Mouse (Mus musculus): Measurements from ENCODE around the gene Hdac5. TPM values are rescaled to one million over a fixed set of nuclear protein-coding genes. Genes with fewer than 3 reads are reported as not detected.

Gene Hdac5
- polyA plus RNA-seq, 1 experiment from 2014 or later, result 76.7 TPM

GRCm38 (mm10) chr11:102211936-102212341 lies 18.0 kb downstream of the Hdac5 start:
- Histone ChIP-seq H3K4me1 (replicated peaks) (peaks cover 97% of the 10 kb centered on the region), H3K4me2 (peak overlapping the region; percentile 42), H3K27ac (peak overlapping the region; percentile 76), H3K9me3 (replicated peaks) (no peaks in the 10 kb centered on the region), H3K36me3 (no peaks in the 10 kb centered on the region), H3K9ac (no peak overlapping the region), H3K27me3 (no peaks in the 10 kb centered on the region), H3K4me3 (no peak overlapping the region)
- 39% methylated on average over 18 of the region's 18 CpGs for WGBS
- no peak for ATAC-seq (replicated peaks; ENCODE audit: insufficient number of reproducible peaks, insufficient read depth, low FRiP score, low read depth)

DNA sequence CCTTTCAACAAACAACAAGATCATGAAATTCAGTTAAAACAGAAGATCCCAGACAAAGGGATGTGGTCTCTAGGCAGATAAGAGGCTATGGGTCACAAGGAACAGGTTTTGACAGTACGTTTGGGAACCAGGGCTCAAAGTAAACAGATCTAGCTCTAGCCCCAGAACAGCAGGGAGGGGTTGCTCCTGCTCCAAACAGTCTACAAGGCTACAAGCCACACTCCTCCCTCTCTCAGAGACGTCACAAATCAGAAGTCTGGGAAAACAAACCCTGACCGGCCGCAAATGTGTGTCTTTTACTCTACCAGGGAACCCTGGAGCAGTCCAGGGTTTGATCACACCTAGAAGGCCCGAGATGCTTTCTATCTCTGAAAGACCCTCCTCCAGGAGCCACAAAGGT lies 19.0 kb downstream of the Hdac5 start:
- H3K4me1 ChIP-seq (replicated peaks), result peaks cover 97% of the 10 kb centered on the region
- WGBS, result 59% methylated on average over 5 of the region's 5 CpGs

DNA sequence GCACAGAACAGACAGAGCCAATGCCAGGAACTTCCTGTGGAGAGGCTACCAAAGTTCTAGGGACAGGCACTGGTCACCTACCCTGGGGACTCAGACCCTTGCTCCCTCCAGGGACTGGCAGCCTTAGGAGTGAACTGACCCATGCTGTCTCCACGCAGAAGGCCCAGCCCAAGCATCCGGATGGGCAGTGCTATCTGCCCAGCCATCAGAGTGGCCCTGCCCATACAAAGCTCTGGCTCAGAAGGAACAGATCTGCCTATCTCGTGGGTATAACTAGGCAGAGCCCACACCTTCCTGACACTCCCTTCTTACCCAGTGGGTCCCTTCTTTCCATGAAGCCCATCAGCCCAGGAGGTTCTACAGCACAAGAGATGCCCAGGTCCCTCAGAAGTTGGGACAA lies 19.8 kb downstream of the Hdac5 start:
- no peak overlapping the region for H3K27ac ChIP-seq
- H3K9ac ChIP-seq, result no peak overlapping the region
- H3K4me2 ChIP-seq, result no peak overlapping the region
- H3K9me3 ChIP-seq (replicated peaks), result no peaks in the 10 kb centered on the region
- peaks cover 93% of the 10 kb centered on the region for H3K4me1 ChIP-seq (replicated peaks)
- ATAC-seq (replicated peaks; ENCODE audit: insufficient number of reproducible peaks, insufficient read depth, low FRiP score, low read depth), result no peak
- no peak overlapping the region for H3K4me3 ChIP-seq
- 56% methylated on average over 3 of the region's 3 CpGs for WGBS
- H3K27me3 ChIP-seq, result no peaks in the 10 kb centered on the region
- peaks cover 13% of the 10 kb centered on the region for H3K36me3 ChIP-seq

More for the DNA sequence above, 19.0 kb downstream of the Hdac5 start:
- no peaks in the 10 kb centered on the region for H3K9me3 ChIP-seq (replicated peaks)
- peaks cover 7% of the 10 kb centered on the region for H3K36me3 ChIP-seq
- no peak overlapping the region; the same call in 1 of the 2 replicates for H3K9ac ChIP-seq
- peak overlapping the region; percentile 76 for H3K27ac ChIP-seq
- H3K4me2 ChIP-seq, result no peak overlapping the region
- no peak overlapping the region for H3K4me3 ChIP-seq
- no peaks in the 10 kb centered on the region for H3K27me3 ChIP-seq
- no peak for ATAC-seq (replicated peaks; ENCODE audit: insufficient number of reproducible peaks, insufficient read depth, low FRiP score, low read depth)

- Histone ChIP-seq H3K36me3 (peaks cover 13% of the 10 kb centered on the region), H3K4me1 (replicated peaks) (peaks cover 93% of the 10 kb centered on the region), H3K4me2 (no peak overlapping the region), H3K4me3 (no peak overlapping the region), H3K27ac (peak overlapping the region; percentile 79; the same call in 1 of the 2 replicates), H3K27me3 (no peaks in the 10 kb centered on the region), H3K9ac (no peak overlapping the region), H3K9me3 (replicated peaks) (no peaks in the 10 kb centered on the region)
- WGBS, result 38% methylated on average over 2 of the region's 2 CpGs
- no peak for ATAC-seq (replicated peaks; ENCODE audit: insufficient number of reproducible peaks, insufficient read depth, low FRiP score, low read depth)
These were observed 20.2 kb downstream of the Hdac5 start for GRCm38 (mm10) chr11:102209742-102210141.

- no peak for ATAC-seq (replicated peaks; ENCODE audit: insufficient number of reproducible peaks, insufficient read depth, low FRiP score, low read depth)
- H3K4me2 ChIP-seq, result no peak overlapping the region
- WGBS, result 30% methylated on average over 3 of the region's 4 CpGs
- peaks cover 21% of the 10 kb centered on the region for H3K36me3 ChIP-seq
- no peaks in the 10 kb centered on the region for H3K27me3 ChIP-seq
- H3K4me1 ChIP-seq (replicated peaks), result peaks cover 93% of the 10 kb centered on the region
- H3K9ac ChIP-seq, result no peak overlapping the region
- no peaks in the 10 kb centered on the region for H3K9me3 ChIP-seq (replicated peaks)
- H3K4me3 ChIP-seq, result no peak overlapping the region
- H3K27ac ChIP-seq, result peak overlapping the region; percentile 79
These were observed 21.1 kb downstream of the Hdac5 start for GRCm38 (mm10) chr11:102208846-102209245.

GRCm38 (mm10) chr11:102207825-102208777 lies 21.9 kb downstream of the Hdac5 start:
- ATAC-seq (replicated peaks; ENCODE audit: insufficient number of reproducible peaks, insufficient read depth, low FRiP score, low read depth), result 0 out of 2 replicates have a peak, but pooled peaks have one; percentile 16
- H3K9ac ChIP-seq, result peak overlapping the region; percentile 26; the same call in 1 of the 2 replicates
- no peaks in the 10 kb centered on the region for H3K9me3 ChIP-seq (replicated peaks)
- peak overlapping the region; percentile 79 for H3K27ac ChIP-seq
- peaks cover 89% of the 10 kb centered on the region for H3K4me1 ChIP-seq (replicated peaks)
- H3K4me3 ChIP-seq, result no peak overlapping the region
- peaks cover 28% of the 10 kb centered on the region for H3K36me3 ChIP-seq
- H3K4me2 ChIP-seq, result peak overlapping the region; percentile 42
- WGBS, result 37% methylated on average over 11 of the region's 11 CpGs
- H3K27me3 ChIP-seq, result no peaks in the 10 kb centered on the region

DNA sequence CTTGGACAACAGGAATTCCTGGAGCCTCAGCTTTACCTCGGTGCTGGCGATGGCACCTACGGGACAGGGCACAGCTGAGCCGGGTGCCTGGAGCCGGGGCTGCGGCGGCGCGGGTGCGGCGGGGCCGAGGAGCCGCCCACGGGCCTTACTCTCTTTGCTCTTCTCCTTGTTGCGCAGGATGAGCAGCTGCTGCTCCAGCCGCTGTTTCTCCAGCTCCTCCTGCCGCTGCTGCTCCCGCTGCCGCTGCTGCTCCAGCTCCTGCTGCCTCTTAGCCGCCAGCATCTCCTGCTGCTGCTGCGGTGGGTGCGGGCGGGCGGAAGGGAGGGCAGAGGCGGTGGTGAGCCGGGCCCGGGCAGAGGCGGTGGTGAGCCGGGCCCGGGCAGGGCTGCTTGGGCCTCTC lies 23.5 kb downstream of the Hdac5 start:
- Histone ChIP-seq H3K27ac (no peak overlapping the region), H3K27me3 (no peaks in the 10 kb centered on the region), H3K9ac (0 out of 2 replicates have a peak overlapping the region, but pooled peaks have one; percentile 19), H3K4me2 (no peak overlapping the region), H3K9me3 (replicated peaks) (no peaks in the 10 kb centered on the region), H3K4me1 (replicated peaks) (peaks cover 74% of the 10 kb centered on the region), H3K4me3 (no peak overlapping the region), H3K36me3 (peaks cover 43% of the 10 kb centered on the region)
- WGBS, result 73% methylated on average over 30 of the region's 30 CpGs
- no peak for ATAC-seq (replicated peaks; ENCODE audit: insufficient number of reproducible peaks, insufficient read depth, low FRiP score, low read depth)

DNA sequence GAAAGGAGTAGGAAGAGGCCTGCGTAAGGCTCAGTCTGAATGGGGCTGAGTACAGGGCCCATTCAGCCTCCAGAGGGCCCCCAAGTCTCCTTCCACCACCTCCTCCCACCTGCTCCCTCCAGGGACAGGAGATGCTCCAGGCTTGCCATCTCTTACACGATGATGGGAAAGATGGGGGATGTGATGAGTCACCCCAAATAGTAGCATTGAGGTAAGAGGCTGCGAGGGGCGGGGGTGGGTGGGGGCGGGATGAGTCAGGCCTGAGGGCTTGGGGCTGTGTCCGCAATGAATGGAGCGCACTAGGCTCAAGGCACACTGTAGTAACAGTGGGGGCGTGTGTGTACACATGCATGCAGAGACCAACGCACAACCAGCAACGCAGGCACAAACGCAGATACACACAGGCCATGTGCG lies 28.6 kb downstream of the Hdac5 start:
- H3K4me3 ChIP-seq, result no peak overlapping the region
- 80% methylated on average over 12 of the region's 12 CpGs for WGBS
- no peak for ATAC-seq (replicated peaks; ENCODE audit: insufficient number of reproducible peaks, insufficient read depth, low FRiP score, low read depth)
- no peaks in the 10 kb centered on the region for H3K9me3 ChIP-seq (replicated peaks)
- no peaks in the 10 kb centered on the region for H3K27me3 ChIP-seq
- no peak overlapping the region for H3K9ac ChIP-seq
- H3K36me3 ChIP-seq, result peaks cover 89% of the 10 kb centered on the region
- H3K4me1 ChIP-seq (replicated peaks), result peaks cover 23% of the 10 kb centered on the region
- no peak overlapping the region for H3K4me2 ChIP-seq
- H3K27ac ChIP-seq, result no peak overlapping the region

DNA sequence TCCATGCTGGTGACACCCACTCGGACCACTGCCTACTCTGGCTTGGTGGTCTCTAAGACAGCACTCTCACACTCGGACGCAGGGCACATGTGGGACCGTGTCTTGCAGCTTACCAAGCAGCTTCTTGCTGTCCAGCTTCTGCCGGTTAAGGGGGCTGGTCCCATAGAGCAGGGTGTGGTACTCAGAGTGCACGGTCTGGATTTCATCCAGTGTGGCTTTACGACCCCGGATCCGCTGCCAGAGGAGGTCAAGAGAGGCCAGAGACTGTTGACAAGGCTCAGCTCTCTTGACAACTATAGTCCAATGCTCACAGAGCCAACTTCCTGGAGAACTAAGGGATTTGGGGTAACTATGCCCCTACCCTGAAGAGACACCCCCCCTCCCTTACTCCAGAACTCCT lies 30.1 kb downstream of the Hdac5 start:
- H3K9me3 ChIP-seq (replicated peaks), result no peaks in the 10 kb centered on the region
- H3K27me3 ChIP-seq, result no peaks in the 10 kb centered on the region
- ATAC-seq (replicated peaks; ENCODE audit: insufficient number of reproducible peaks, insufficient read depth, low FRiP score, low read depth), result no peak
- 47% methylated on average over 9 of the region's 9 CpGs for WGBS
- H3K27ac ChIP-seq, result no peak overlapping the region
- H3K36me3 ChIP-seq, result peaks cover 94% of the 10 kb centered on the region
- H3K4me3 ChIP-seq, result no peak overlapping the region
- no peak overlapping the region for H3K9ac ChIP-seq
- H3K4me2 ChIP-seq, result no peak overlapping the region
- H3K4me1 ChIP-seq (replicated peaks), result peaks cover 15% of the 10 kb centered on the region

- Histone ChIP-seq H3K27ac (no peak overlapping the region), H3K36me3 (peaks cover 96% of the 10 kb centered on the region), H3K4me1 (replicated peaks) (0 out of 2 replicates have a peak, but pooled peaks cover 2% of the 10 kb centered on the region), H3K4me2 (no peak overlapping the region), H3K4me3 (no peak overlapping the region), H3K9ac (no peak overlapping the region), H3K27me3 (no peaks in the 10 kb centered on the region), H3K9me3 (replicated peaks) (no peaks in the 10 kb centered on the region)
- ATAC-seq (replicated peaks; ENCODE audit: insufficient number of reproducible peaks, insufficient read depth, low FRiP score, low read depth), result no peak
- WGBS, result 63% methylated on average over 6 of the region's 6 CpGs
These were observed 31.7 kb downstream of the Hdac5 start for GRCm38 (mm10) chr11:102198245-102198644.

DNA sequence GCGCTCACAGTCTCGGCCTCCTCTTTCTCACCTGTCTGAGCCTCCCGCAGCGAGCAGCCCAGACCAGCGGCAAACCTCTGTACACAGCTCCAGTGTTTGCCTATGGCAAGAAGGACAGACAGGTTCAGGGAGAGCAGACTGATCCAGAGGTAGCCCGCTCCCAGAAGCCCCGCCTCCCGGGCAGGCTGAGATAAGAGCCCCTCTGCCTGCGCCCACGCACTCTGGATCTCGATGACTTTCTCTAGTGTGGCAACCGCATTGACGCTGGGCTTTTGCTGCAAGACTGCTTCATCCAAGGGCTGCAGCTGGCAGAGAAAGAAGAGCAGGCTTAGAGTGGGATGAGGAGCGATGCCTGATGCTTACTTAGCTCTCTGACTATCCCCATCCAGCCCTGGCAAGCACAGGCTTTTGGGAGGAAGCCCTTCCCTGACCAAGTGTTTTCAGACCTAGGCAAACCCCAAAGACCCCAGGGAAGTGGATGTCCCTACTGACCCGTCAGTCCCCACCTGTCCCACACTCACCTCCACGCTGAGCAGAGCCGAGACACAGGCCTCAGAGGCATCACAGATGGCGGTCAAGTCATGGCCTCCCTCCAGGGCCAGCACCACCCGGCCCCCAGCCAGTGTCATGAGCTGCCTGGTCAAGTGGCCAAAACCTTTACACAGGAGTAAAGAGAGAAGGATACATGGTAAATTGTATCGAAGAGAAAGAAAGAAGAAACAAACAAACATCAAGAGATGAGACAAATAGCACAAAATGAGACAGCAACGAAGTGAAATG lies 33.8 kb downstream of the Hdac5 start:
- H3K27me3 ChIP-seq, result no peaks in the 10 kb centered on the region
- H3K36me3 ChIP-seq, result peaks cover 78% of the 10 kb centered on the region
- H3K4me1 ChIP-seq (replicated peaks), result peaks cover 4% of the 10 kb centered on the region
- H3K9ac ChIP-seq, result no peak overlapping the region
- H3K27ac ChIP-seq, result no peak overlapping the region
- H3K9me3 ChIP-seq (replicated peaks), result no peaks in the 10 kb centered on the region
- no peak overlapping the region for H3K4me2 ChIP-seq
- ATAC-seq (replicated peaks; ENCODE audit: insufficient number of reproducible peaks, insufficient read depth, low FRiP score, low read depth), result no peak
- H3K4me3 ChIP-seq, result no peak overlapping the region
- WGBS, result 63% methylated on average over 21 of the region's 21 CpGs
